Mouse (Mus musculus) midbrain, embryonic 16.5 days (tissue): ENCODE results near the gene Thap8. TPM values are rescaled to one million over a fixed set of nuclear protein-coding genes. Genes with fewer than 3 reads are reported as not detected.
A peak's percentile ranks its signal among the peaks of the same experiment; 100 is the strongest.

ENCODE experiments used
- ATAC-seq: fragments of 200-750 bp; cut with Nextera tagmentation; 2 replicates; pipeline ENCODE4 v1.8.0; 2017; ENCODE audit warnings: moderate TSS enrichment
- H3K27ac ChIP-seq: fragments of 300-500 bp; sonication (generic); 2 replicates; pipeline ENCODE4 v1.5.1; 2014; ENCODE audit warnings: mild to moderate bottlenecking, low read length, mixed read lengths
- H3K27me3 ChIP-seq: fragments of 300-500 bp; sonication (generic); 2 replicates; pipeline ENCODE4 v1.6.1; 2014; ENCODE audit warnings: low read depth, low read length, mixed read lengths; ENCODE audit not compliant: control insufficient read depth, insufficient read depth
- H3K36me3 ChIP-seq: fragments of 300-500 bp; sonication (generic); 2 replicates; pipeline ENCODE4 v1.6.1; 2014; ENCODE audit warnings: mild to moderate bottlenecking, low read length, moderate library complexity, mixed read lengths; ENCODE audit not compliant: control insufficient read depth, insufficient read depth
- H3K4me1 ChIP-seq: fragments of 300-500 bp; sonication (generic); 2 replicates; pipeline ENCODE4 v1.6.1; 2014; ENCODE audit warnings: mild to moderate bottlenecking, low read length, mixed read lengths; ENCODE audit not compliant: control insufficient read depth, insufficient read depth
- H3K4me2 ChIP-seq: fragments of 300-500 bp; sonication (generic); 2 replicates; pipeline ENCODE4 v1.6.1; 2014; ENCODE audit warnings: mild to moderate bottlenecking, low read length, mixed read lengths
- H3K4me3 ChIP-seq: fragments of 300-500 bp; sonication (generic); 2 replicates; pipeline ENCODE4 v1.5.1; 2014; ENCODE audit warnings: low read depth, mild to moderate bottlenecking, low read length, moderate library complexity, mixed read lengths
- H3K9ac ChIP-seq: fragments of 300-500 bp; sonication (generic); 2 replicates; pipeline ENCODE4 v1.6.1; 2014; ENCODE audit warnings: low read depth, low read length, mixed read lengths
- H3K9me3 ChIP-seq: fragments of 300-500 bp; sonication (generic); replicated peaks from 2 replicates; pipeline ENCODE4 v1.6.1; 2014; ENCODE audit warnings: mild to moderate bottlenecking, low read length, mixed read lengths; ENCODE audit not compliant: control insufficient read depth, poor library complexity, severe bottlenecking
- WGBS: fragments of 180-500 bp; shearing (Covaris S2); extraction: QIAGEN DNeasy Blood & Tissue Kit; methylation state at CpG from one replicate; pipeline ENCODE4 v1.1.7; 2014; 5-methylcytosine and 5-hydroxymethylcytosine counted together
- polyA plus RNA-seq: library from polyadenylated mRNA; unstranded; fragments of >200 nt; fragmentation: Nextera tagmentation; extraction: Ambion mirVana; gene quantifications from 2 replicates; pipeline ENCODE4 v1.2.1, GENCODE M21; 2015

Gene Thap8
- polyA plus RNA-seq, 1 experiment from 2014 or later = 1.3 TPM

- Histone ChIP-seq H3K4me1 (peaks cover 28% of the 10 kb centered on the region), H3K4me2 (peak within 1 kb of the TSS; percentile 89), H3K36me3 (peaks cover 10% of the 10 kb centered on the region), H3K27ac (peak within 1 kb of the TSS; percentile 83), H3K4me3 (peak within 1 kb of the TSS; percentile 80), H3K9ac (peak within 1 kb of the TSS; percentile 97), H3K9me3 (no peaks in the 10 kb centered on the region), H3K27me3 (no peaks in the 10 kb centered on the region)
- ATAC-seq = peak; percentile 87
- 6% methylated on average over 35 of the region's 35 CpGs for WGBS
These were observed 11.6 kb downstream of the Thap8 start, which contains the start of gene Clip3 for GRCm38 (mm10) chr7:30291215-30292131. TSS of gene Clip3 (plus strand) at chr7:30291728.

- H3K27me3 ChIP-seq = no peaks in the 10 kb centered on the region
- peaks cover 28% of the 10 kb centered on the region for H3K4me1 ChIP-seq
- H3K4me2 ChIP-seq = no peak overlapping the region; the same call in 1 of the 2 replicates
- ATAC-seq = no peak
- peaks cover 27% of the 10 kb centered on the region for H3K36me3 ChIP-seq
- no peak overlapping the region for H3K27ac ChIP-seq
- no peaks in the 10 kb centered on the region for H3K9me3 ChIP-seq
- H3K9ac ChIP-seq = peak overlapping the region; percentile 4; the same call in 1 of the 2 replicates
- 65% methylated on average over 13 of the region's 13 CpGs for WGBS
- no peak overlapping the region for H3K4me3 ChIP-seq
These were observed 13.9 kb downstream of the Thap8 start for GRCm38 (mm10) chr7:30293795-30294194.

GRCm38 (mm10) chr7:30294296-30294695 is 14.4 kb downstream of the Thap8 start:
- Histone ChIP-seq H3K4me1 (peaks cover 28% of the 10 kb centered on the region), H3K9ac (no peak overlapping the region), H3K27me3 (no peaks in the 10 kb centered on the region), H3K27ac (no peak overlapping the region), H3K9me3 (no peaks in the 10 kb centered on the region), H3K36me3 (peaks cover 32% of the 10 kb centered on the region), H3K4me3 (no peak overlapping the region), H3K4me2 (no peak overlapping the region)
- no peak for ATAC-seq
- WGBS = 91% methylated on average over 5 of the region's 5 CpGs

GRCm38 (mm10) chr7:30295103-30295502 is 15.2 kb downstream of the Thap8 start:
- Histone ChIP-seq H3K9me3 (no peaks in the 10 kb centered on the region), H3K4me1 (peaks cover 28% of the 10 kb centered on the region), H3K36me3 (peaks cover 40% of the 10 kb centered on the region), H3K27me3 (no peaks in the 10 kb centered on the region), H3K4me2 (no peak overlapping the region), H3K9ac (no peak overlapping the region), H3K4me3 (no peak overlapping the region), H3K27ac (no peak overlapping the region)
- 78% methylated on average over 10 of the region's 10 CpGs for WGBS
- no peak for ATAC-seq

GRCm38 (mm10) chr7:30296816-30297215 is 16.9 kb downstream of the Thap8 start:
- peaks cover 49% of the 10 kb centered on the region for H3K36me3 ChIP-seq
- H3K4me1 ChIP-seq = peaks cover 23% of the 10 kb centered on the region
- H3K27ac ChIP-seq = no peak overlapping the region
- H3K27me3 ChIP-seq = no peaks in the 10 kb centered on the region
- ATAC-seq = no peak
- H3K9me3 ChIP-seq = no peaks in the 10 kb centered on the region
- 93% methylated on average over 15 of the region's 15 CpGs for WGBS
- no peak overlapping the region for H3K9ac ChIP-seq
- H3K4me3 ChIP-seq = no peak overlapping the region
- no peak overlapping the region for H3K4me2 ChIP-seq

GRCm38 (mm10) chr7:30297266-30297665 is 17.4 kb downstream of the Thap8 start:
- peaks cover 22% of the 10 kb centered on the region for H3K4me1 ChIP-seq
- no peak overlapping the region for H3K9ac ChIP-seq
- H3K9me3 ChIP-seq = no peaks in the 10 kb centered on the region
- peaks cover 53% of the 10 kb centered on the region for H3K36me3 ChIP-seq
- no peak overlapping the region for H3K4me2 ChIP-seq
- H3K27me3 ChIP-seq = no peaks in the 10 kb centered on the region
- no peak overlapping the region for H3K4me3 ChIP-seq
- no peak overlapping the region for H3K27ac ChIP-seq
- no peak for ATAC-seq
- 86% methylated on average over 16 of the region's 16 CpGs for WGBS

GRCm38 (mm10) chr7:30300914-30301313 is 21.0 kb downstream of the Thap8 start:
- no peak overlapping the region for H3K4me3 ChIP-seq
- H3K9ac ChIP-seq = no peak overlapping the region
- H3K27me3 ChIP-seq = no peaks in the 10 kb centered on the region
- H3K27ac ChIP-seq = no peak overlapping the region
- 56% methylated on average over 3 of the region's 3 CpGs for WGBS
- no peaks in the 10 kb centered on the region for H3K9me3 ChIP-seq
- ATAC-seq = no peak
- H3K4me1 ChIP-seq = no peaks in the 10 kb centered on the region
- H3K4me2 ChIP-seq = no peak overlapping the region
- peaks cover 68% of the 10 kb centered on the region for H3K36me3 ChIP-seq

GRCm38 (mm10) chr7:30306083-30306779 is 26.3 kb downstream of the Thap8 start:
- WGBS = 95% methylated on average over 16 of the region's 16 CpGs
- no peak overlapping the region for H3K27ac ChIP-seq

More at GRCm38 (mm10) chr7:30306083-30306779, 26.3 kb downstream of the Thap8 start:
- H3K4me2 ChIP-seq = no peak overlapping the region
- peaks cover 17% of the 10 kb centered on the region for H3K4me1 ChIP-seq
- H3K27me3 ChIP-seq = no peaks in the 10 kb centered on the region
- no peaks in the 10 kb centered on the region for H3K9me3 ChIP-seq
- peaks cover 37% of the 10 kb centered on the region for H3K36me3 ChIP-seq
- H3K9ac ChIP-seq = no peak overlapping the region
- H3K4me3 ChIP-seq = no peak overlapping the region
- ATAC-seq = no peak
